Mouse (Mus musculus) retina, postnatal 7 days (tissue): ENCODE data around the gene Cpxm2.

Experiments used
- DNase-seq: peaks from one replicate; pipeline ENCODE4 v3.0.0-alpha.2; 2012; ENCODE audit warnings: low read depth, low spot score

Gene Cpxm2

DNA sequence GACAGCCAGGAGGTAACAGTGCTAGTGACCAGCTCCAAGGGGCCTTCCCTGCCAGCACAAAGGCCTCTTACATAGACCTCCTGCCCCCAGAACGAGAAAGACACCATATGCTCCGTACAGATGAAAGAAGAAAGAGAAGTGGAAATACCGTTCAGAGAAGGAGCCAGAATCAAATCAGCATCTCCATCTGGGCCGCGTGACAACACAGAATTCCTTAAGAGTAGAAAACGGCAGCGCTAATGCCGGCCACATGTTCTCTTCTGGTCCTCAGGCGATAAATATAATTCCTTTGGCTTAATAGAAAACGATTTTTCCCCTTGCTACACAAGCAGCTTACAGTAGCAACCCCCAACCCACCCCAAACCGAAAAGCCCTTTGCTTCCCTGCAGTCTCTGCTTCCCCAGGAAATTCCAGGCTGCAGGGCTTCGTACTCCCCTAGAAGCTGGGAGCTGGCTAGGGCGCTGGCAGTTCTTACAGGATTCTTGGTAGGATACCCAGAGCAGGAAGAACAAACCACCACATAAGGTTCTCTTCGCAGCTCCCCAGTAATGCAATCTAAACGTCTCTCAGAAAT is 9.2 kb downstream of the Cpxm2 start:
- no peak for DNase-seq

DNA sequence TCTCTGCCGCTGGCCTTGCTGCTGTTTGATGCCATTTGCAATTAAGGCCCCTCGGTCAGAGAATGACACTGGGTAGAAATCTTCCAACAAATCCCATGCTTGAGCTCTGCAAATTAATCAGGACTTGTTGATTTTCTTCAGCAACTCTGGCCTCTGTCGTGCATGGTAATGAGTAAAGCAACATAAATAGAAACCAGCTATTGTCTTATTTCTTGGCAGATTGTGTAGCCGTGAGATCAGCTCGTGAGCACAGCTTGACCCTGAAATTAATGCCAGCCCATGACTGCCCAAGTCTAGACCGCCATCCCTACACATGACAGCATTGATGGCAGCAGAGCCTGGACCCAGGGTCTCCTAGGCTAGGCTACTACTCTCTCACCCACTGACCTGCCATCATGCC is 25.9 kb downstream of the Cpxm2 start:
- DNase-seq, result no peak

- no peak for DNase-seq
These were observed 29.6 kb downstream of the Cpxm2 start for GRCm38 (mm10) chr7:132124948-132125347.

DNA sequence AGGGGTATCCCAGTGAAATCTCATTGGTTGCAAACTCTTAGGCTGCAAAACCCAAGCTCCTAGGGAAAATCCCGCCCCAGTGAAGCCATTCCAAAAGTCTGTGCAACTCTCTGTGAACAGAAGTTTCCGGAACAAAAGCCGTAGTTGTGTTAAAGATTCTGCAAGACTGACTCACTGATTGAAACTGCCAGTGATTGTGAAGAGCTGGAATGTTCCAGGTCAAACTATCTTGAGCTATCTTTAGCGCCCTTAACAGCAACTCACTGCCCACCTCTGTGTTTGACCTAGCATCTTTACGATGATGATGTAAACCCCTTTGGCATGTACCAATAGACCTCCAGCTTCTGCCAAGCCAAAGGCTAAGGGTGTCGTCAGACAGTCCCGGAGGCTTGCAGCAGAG is 31.3 kb downstream of the Cpxm2 start:
- no peak for DNase-seq

GRCm38 (mm10) chr7:132119817-132120216 is 34.7 kb downstream of the Cpxm2 start:
- DNase-seq, result no peak

DNA sequence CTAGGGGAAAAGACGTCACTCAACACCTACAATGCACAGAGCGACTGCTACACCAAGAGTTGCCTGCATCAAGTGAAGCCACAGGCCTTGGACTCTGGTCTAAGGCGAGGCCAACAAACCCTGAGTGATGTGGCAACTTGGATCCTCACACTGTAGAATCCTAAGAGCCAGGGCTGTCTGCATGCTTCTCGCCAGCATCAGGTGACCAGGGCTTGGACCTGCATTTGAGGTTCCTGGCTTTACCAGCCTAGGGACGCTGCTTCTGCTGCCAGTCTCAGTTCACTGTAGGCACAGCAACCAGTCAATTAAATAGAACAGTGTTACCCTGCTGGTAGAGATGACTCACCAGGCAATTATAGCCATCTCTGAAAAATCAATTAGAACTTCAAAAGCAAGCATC is 42.8 kb downstream of the Cpxm2 start:
- DNase-seq, result no peak

DNA sequence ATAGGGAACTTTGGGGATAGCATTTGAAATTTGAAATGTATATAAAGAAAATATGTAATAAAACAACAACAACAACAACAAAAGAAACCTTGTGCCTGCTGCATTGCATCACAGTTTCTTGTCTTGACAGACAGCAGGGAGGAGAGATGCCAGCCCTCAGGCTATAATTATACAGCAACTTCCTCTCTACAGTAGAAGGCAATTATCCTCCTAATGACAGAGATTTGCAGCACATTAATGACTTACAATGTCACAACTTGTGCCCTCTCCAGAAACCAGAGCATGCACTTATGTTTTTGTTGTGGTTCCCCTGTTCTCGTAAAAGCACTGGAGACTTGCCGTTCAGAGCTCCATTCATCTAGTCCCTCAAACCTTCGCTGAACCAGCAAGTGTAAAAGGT is 44.2 kb downstream of the Cpxm2 start:
- no peak for DNase-seq

DNA sequence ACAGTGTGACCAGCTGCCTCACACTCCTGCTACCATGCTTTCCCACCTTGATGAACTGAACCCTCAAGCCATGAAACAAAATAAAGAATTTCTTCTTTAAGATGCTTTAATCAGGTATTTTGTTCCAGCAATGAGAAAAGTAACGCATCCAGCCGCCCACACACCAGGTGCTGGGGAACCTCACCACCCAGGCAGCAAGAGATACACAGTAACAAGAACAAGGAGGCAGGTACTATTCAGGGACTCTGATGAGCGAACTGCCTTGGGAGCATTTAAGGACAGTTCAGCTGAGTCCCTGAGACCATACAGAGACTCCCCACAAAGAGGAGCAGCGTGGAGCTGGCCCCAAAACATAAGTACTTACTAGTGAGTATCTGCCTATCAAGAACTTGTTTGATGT is 47.6 kb downstream of the Cpxm2 start:
- DNase-seq, result no peak

DNA sequence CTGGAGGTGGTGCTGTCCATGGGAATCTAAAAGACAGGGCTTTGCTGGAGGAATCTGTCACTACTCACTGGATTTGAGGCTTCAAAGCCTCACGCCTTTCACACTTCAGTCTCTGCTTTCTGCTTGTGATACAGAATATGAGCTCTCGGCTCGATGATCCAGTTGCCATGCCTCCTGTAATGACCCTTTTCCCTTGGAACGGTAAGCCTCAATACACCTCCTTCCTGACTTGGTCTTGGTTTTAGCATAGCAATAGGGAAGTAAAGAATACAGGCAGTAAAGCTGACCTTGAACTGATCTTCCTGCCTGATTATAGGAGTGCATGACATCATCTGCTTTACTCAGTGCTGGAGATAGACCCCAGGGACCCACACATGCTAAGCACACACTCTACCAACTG is 49.2 kb downstream of the Cpxm2 start:
- DNase-seq, result no peak

DNA sequence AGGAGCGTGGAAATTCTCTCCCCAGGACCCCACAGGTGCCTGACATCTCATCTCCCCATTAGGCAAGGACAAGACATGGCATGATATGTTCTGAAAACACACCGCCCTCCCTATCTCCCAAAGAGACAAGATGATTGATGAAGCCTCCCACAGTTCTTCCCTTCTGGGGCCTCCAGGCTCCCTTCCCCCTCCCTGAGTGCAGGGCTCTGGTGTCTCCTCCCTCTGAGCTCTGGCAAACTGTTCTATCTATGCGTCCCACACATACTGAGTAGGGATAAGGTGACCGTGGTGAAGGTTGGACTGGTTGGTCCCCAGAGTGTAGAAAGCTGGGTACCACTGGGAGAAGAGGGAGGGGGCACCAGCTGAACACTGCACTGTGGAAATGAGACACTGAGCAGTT is 56.1 kb downstream of the Cpxm2 start:
- DNase-seq, result no peak

GRCm38 (mm10) chr7:132094666-132095065 is 59.9 kb downstream of the Cpxm2 start:
- DNase-seq, result no peak

- DNase-seq, result no peak
These were observed 63.0 kb downstream of the Cpxm2 start for GRCm38 (mm10) chr7:132091551-132091950.

- no peak for DNase-seq
These were observed 65.9 kb downstream of the Cpxm2 start for GRCm38 (mm10) chr7:132088606-132089005.

GRCm38 (mm10) chr7:132088181-132088580 is 66.4 kb downstream of the Cpxm2 start:
- DNase-seq, result no peak

DNA sequence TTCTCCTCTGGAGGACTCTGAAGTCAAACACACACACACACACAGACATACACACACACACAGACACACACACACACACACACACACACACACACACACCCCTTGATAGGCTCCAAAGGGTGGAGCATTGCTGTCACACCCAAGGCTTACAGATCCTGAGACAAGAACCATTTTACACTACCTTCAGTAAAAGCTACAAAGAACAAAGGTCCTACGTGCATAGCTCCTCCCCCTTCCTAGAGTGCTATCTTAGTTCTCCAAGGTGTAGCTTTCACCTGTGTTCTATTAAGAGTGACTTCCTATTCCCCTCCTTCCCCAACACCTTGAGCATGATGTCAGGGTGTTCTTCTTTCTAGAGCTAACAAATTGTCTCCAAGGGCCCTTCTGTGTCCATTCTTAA is 78.7 kb downstream of the Cpxm2 start:
- DNase-seq, result no peak

DNA sequence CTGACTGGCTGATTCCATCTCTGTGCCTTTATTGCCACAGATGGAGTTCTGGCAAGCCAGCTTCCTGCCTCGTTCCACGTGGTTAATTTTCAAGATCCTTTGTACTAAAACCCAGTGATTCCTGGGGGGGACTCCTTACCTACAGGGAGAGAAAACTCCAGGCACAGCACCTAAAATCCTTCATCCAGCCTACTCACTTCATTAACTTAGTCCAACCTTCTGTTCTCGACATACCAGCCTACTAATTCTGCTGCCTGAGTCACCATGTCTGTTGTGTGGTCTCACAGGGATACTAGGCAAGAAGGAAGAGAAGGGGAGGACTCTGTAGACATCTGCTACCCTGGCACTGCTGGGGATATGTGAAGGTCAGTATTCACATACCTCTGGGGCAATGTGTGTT is 80.0 kb downstream of the Cpxm2 start:
- DNase-seq, result no peak

GRCm38 (mm10) chr7:132070877-132071625 is 83.5 kb downstream of the Cpxm2 start:
- DNase-seq, result no peak

DNA sequence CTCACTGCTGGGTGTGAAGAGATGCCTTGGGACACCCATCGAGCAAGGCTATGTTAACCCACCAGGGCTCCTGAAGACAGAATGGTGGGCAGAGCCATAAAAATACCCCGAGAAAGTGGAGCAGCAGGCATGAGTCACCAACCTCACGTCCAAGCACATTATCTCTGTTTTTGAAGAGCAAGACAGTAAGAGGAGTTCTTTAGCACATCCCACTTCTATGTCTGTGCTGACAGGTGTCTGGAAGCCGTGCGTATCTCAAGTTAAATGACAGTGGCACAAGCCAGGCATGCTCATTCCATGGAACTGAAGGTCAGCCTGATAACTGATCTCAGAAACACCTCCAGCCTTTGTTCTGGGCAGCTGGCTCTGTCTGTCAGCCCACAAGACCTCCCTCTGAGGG is 86.6 kb downstream of the Cpxm2 start:
- DNase-seq, result no peak

- no peak for DNase-seq
These were observed 87.0 kb downstream of the Cpxm2 start for GRCm38 (mm10) chr7:132067511-132067910.

DNA sequence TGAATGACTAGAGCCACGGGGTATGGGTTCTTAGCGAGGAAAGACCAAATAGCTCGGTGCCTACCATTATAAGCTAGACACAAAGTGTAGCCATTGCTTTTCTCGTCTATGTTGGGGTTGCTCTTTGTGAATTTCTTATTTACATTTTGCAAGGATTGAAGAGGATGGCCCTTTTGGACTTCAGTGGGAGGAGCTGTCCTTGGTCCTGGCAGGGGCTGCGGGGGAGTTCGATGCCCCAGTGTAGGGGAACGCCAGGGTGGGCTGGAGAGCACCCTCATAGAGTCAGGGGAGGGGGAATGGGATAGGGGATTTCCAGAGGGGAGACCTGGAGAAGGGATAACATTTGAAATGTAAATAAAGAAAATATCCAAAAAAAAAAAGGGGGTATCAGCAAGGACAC is 94.4 kb downstream of the Cpxm2 start:
- DNase-seq, result no peak

DNA sequence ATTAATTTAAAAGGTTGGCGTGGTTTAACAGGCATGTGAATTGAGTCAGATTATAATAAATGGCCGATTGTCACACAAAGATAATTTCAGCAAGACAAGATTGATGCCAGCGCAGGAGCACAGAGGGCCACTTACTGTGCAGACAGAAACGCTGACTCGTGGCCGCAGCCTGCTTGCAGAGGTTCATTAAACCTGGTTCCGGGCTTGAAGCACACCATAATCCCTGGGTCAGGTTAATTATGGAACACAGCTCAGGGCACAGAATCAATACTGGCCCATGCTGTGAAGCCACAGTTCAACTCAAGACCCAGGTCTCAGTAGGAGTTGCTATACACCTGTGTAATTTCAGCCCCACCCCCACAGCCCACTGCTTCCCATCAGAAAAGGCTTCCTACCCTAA is 98.0 kb downstream of the Cpxm2 start:
- no peak for DNase-seq

DNA sequence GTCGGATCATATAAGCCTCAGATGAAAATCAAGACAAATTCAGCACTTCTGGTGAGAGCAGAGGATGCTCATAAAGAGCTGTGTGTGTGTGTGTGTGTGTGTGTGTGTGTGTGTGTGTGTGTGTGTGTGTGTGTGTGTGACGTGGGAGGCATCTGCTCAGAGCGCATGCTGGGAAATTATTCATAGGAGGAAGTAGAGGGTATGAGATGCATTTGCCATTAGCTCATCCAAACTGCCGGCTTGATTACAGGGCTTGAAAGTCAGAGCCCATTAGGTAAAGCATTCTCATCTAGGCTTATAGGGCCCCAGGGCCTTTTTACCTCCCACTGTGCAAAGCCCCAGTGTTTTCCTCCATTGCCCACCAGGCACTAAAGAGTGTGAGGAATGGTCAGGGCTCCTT is 107.9 kb downstream of the Cpxm2 start:
- no peak for DNase-seq

DNA sequence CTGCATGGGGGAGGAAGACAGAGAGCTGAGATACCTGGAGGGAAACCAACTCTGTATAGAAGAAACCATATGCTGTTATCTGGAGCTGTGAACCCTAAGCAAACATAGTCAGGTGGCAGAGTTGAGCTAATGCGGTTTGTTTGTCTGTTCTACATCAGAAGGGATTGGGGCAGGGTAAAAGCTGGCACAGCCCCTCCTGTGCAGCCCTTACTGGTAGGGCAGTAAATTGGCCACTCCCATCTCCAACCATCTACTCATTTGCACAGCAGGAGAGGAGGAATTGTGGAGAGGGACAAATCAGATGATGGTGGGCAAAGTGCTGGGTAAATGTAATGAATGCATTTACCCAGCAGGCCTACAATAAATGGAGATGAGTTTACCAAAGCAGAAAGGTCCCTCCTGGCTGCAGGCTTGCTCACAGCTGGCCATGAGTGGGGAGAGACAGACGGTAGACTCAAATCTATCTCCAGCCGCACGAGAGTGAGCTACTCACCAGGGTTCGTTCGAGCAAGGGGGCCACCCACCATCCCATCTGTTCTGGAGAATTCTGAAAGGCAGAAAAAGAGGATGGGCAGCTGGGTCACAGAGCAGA is 122.5 kb downstream of the Cpxm2 start:
- DNase-seq, result no peak
